Mouse (Mus musculus) neural tube, embryonic 14.5 days (tissue): ENCODE measurements around the gene Gm38392. TPM values are rescaled to one million over a fixed set of nuclear protein-coding genes. Genes with fewer than 3 reads are reported as not detected.

Source experiments
- ATAC-seq: fragments of 200-750 bp; cut with Nextera tagmentation; 2 replicates; pipeline ENCODE4 v1.8.0; 2017; ENCODE audit warnings: low read depth, mild to moderate bottlenecking, moderate TSS enrichment, moderate library complexity
- H3K27ac ChIP-seq: fragments of 300-500 bp; sonication (generic); 2 replicates; pipeline ENCODE4 v1.5.1; 2014; ENCODE audit warnings: low read depth, mild to moderate bottlenecking, control low read depth, low read length, moderate library complexity, mixed read lengths
- H3K27me3 ChIP-seq: fragments of 300-500 bp; sonication (generic); 2 replicates; pipeline ENCODE4 v1.6.1; 2014; ENCODE audit warnings: low read length; ENCODE audit not compliant: control insufficient read depth, insufficient read depth
- H3K36me3 ChIP-seq: fragments of 300-500 bp; sonication (generic); 2 replicates; pipeline ENCODE4 v1.6.1; 2014; ENCODE audit warnings: low read length, mixed read lengths; ENCODE audit not compliant: control insufficient read depth, insufficient read depth
- H3K4me1 ChIP-seq: fragments of 300-500 bp; sonication (generic); 2 replicates; pipeline ENCODE4 v1.6.1; 2014; ENCODE audit warnings: low read length; ENCODE audit not compliant: control insufficient read depth, insufficient read depth
- H3K4me2 ChIP-seq: fragments of 300-500 bp; sonication (generic); 2 replicates; pipeline ENCODE4 v1.6.1; 2014; ENCODE audit warnings: mild to moderate bottlenecking, low read depth, low read length, control low read depth
- H3K4me3 ChIP-seq: fragments of 300-500 bp; sonication (generic); 2 replicates; pipeline ENCODE4 v1.5.1; 2014; ENCODE audit warnings: low read depth, low read length, control low read depth, mixed read lengths
- H3K9ac ChIP-seq: fragments of 300-500 bp; sonication (generic); replicated peaks from 2 replicates; pipeline ENCODE4 v1.6.1; 2014; ENCODE audit warnings: low read depth, mild to moderate bottlenecking, control low read depth, low read length, mixed read lengths
- H3K9me3 ChIP-seq: fragments of 300-500 bp; sonication (generic); 2 replicates; pipeline ENCODE4 v1.6.1; 2016; ENCODE audit warnings: low read length; ENCODE audit not compliant: control insufficient read depth
- whole genome bisulfite sequencing: fragments of 180-500 bp; shearing (Covaris S2); extraction: QIAGEN DNeasy Blood & Tissue Kit; methylation state at CpG from one replicate; pipeline ENCODE4 v1.1.7; 2014; 5-methylcytosine and 5-hydroxymethylcytosine counted together
- polyA plus RNA-seq: library from polyadenylated mRNA; unstranded; fragments of >200 nt; fragmentation: Nextera tagmentation; extraction: Ambion mirVana; gene quantifications from 2 replicates; pipeline ENCODE4 v1.2.1, GENCODE M21; 2014

Gene Gm38392
- polyA plus RNA-seq, 1 experiment from 2014 or later = 0.72 TPM

- Histone ChIP-seq H3K9ac (no peak overlapping the region), H3K27ac (peak overlapping the region; percentile 76), H3K4me3 (no peak overlapping the region), H3K27me3 (no peaks in the 10 kb centered on the region), H3K9me3 (no peaks in the 10 kb centered on the region), H3K36me3 (peaks cover 1% of the 10 kb centered on the region; the same call in 1 of the 2 replicates), H3K4me1 (peaks cover 30% of the 10 kb centered on the region; the same call in 1 of the 2 replicates), H3K4me2 (no peak overlapping the region)
- 2% methylated on average over 3 of the region's 3 CpGs for WGBS
- ATAC-seq = no peak
Measured at GRCm38 (mm10) chr3:88235216-88235615, 51.8 kb downstream of the Gm38392 start.

GRCm38 (mm10) chr3:88234041-88234440, 53.0 kb downstream of the Gm38392 start:
- Histone ChIP-seq H3K4me3 (no peak overlapping the region), H3K9me3 (no peaks in the 10 kb centered on the region), H3K27ac (peak overlapping the region; percentile 89), H3K36me3 (peaks cover 11% of the 10 kb centered on the region), H3K4me1 (peaks cover 40% of the 10 kb centered on the region), H3K9ac (no peak overlapping the region), H3K4me2 (no peak overlapping the region), H3K27me3 (no peaks in the 10 kb centered on the region)
- ATAC-seq = no peak
- WGBS = 46% methylated on average over 8 of the region's 8 CpGs

GRCm38 (mm10) chr3:88232851-88233649, 54.0 kb downstream of the Gm38392 start:
- H3K4me1 ChIP-seq = peaks cover 46% of the 10 kb centered on the region
- WGBS = 15% methylated on average over 7 of the region's 7 CpGs
- H3K9ac ChIP-seq = no peak overlapping the region
- H3K27ac ChIP-seq = peak overlapping the region; percentile 89
- no peaks in the 10 kb centered on the region for H3K27me3 ChIP-seq
- H3K9me3 ChIP-seq = no peaks in the 10 kb centered on the region
- no peak overlapping the region for H3K4me3 ChIP-seq
- H3K4me2 ChIP-seq = no peak overlapping the region
- no peak for ATAC-seq
- H3K36me3 ChIP-seq = peaks cover 19% of the 10 kb centered on the region

DNA sequence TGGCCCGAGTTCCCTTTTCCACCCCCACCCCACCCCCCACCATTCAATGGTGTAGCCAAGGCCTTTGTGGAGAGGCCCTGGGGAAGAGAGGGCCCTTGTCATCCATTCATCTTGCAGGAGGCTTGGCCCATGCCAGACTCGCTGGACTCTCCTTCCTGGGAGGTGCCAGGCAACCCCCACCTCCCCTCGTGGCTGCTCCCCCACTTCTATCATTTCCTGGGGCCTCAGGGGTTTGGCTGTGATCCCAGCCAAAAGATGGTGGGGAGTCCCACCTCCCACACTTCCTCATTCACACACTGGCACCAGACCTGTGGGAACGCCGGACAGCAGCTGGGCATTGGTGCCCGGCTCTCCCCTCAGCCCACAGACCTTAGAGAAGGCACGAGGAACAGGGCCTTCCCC, 54.7 kb downstream of the Gm38392 start:
- H3K9me3 ChIP-seq = no peaks in the 10 kb centered on the region
- no peak overlapping the region for H3K9ac ChIP-seq
- peaks cover 47% of the 10 kb centered on the region for H3K4me1 ChIP-seq
- ATAC-seq = peak; percentile 55
- H3K4me3 ChIP-seq = no peak overlapping the region
- no peak overlapping the region for H3K4me2 ChIP-seq
- H3K36me3 ChIP-seq = peaks cover 19% of the 10 kb centered on the region
- no peaks in the 10 kb centered on the region for H3K27me3 ChIP-seq
- peak overlapping the region; percentile 89 for H3K27ac ChIP-seq
- WGBS = 23% methylated on average over 7 of the region's 7 CpGs

DNA sequence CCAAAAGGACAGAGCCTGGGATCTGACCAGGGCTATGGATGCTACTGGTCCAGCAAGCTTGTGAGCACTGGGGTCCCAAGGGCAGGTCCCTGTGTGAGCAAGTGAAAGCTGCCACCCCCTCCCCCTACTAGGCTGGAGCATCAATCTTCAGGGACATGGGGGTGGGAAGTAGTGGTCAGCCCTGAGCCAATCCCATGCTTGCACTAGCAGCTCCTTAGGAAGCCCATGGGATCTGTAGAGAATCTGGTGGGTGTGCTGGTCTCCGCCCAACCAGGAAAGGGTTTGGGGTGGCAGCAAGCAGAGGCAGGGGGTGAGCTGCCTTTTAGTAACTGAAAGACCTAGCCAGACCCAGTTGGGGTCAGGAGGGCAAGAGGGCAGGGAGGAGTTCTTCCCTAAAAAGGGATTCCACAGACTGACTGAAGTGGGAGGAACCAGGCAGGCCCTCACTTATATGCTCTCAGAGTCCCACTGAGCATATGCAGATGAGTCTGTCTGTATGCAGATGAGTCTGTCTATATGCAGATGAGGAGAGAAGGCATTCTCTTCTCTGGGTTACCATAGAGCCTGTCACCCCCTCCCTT, 55.9 kb downstream of the Gm38392 start:
- Histone ChIP-seq H3K9me3 (no peaks in the 10 kb centered on the region), H3K9ac (peak overlapping the region; percentile 37), H3K4me2 (no peak overlapping the region), H3K4me1 (peaks cover 52% of the 10 kb centered on the region), H3K36me3 (peaks cover 28% of the 10 kb centered on the region), H3K4me3 (no peak overlapping the region), H3K27me3 (no peaks in the 10 kb centered on the region), H3K27ac (peak overlapping the region; percentile 89)
- WGBS = 11% methylated on average over 1 of the region's 1 CpGs
- ATAC-seq = peak; percentile 70

DNA sequence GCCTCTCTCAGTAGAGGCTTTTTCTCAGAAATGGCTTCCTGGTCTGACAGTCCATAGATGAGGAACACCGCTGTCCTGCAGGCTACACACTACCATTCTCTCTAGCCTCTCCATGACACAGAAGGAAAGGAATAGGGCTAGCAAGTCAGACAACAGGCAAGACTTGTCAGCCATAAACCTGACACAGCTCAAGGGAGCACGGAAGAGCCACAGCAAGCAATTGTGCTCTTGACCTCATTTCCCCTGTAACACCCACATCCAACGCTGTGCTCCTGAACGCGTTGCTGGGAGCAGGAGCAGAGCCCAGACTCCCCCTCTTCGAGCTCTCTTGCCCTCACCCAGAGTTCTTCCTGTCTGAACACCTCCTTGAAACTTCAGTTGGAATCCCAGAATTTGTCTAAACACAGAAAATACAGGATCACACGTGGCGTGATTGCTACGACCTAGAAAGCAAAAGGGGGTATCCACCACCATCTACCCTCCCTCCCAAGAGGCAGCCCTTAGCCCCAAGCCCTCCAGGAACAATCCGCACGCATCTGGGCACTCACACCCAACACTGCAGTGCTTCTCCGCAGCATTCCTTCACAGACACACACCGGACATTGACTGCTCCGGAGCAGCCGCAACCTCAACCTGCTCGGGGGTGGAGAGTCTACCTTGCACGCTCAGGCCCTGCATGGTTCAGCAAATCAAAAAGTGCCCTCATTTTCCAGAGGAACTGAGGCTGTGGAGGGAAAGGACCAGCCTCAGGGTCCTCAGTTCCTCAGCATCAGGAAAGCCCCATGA, 56.6 kb downstream of the Gm38392 start:
- H3K9me3 ChIP-seq = no peaks in the 10 kb centered on the region
- no peaks in the 10 kb centered on the region for H3K27me3 ChIP-seq
- no peak overlapping the region for H3K4me2 ChIP-seq
- H3K27ac ChIP-seq = peak overlapping the region; percentile 89
- H3K4me1 ChIP-seq = peaks cover 57% of the 10 kb centered on the region
- H3K9ac ChIP-seq = peak overlapping the region; percentile 37
- ATAC-seq = peak; percentile 6
- H3K36me3 ChIP-seq = peaks cover 34% of the 10 kb centered on the region
- no peak overlapping the region for H3K4me3 ChIP-seq
- WGBS = 16% methylated on average over 17 of the region's 17 CpGs

- H3K4me3 ChIP-seq = no peak overlapping the region
- no peak overlapping the region for H3K4me2 ChIP-seq
- no peaks in the 10 kb centered on the region for H3K27me3 ChIP-seq
- peak overlapping the region; percentile 89 for H3K27ac ChIP-seq
- H3K9me3 ChIP-seq = no peaks in the 10 kb centered on the region
- peaks cover 61% of the 10 kb centered on the region for H3K4me1 ChIP-seq
- no peak overlapping the region; the same call in 1 of the 2 replicates for H3K9ac ChIP-seq
- ATAC-seq = no peak
- peaks cover 43% of the 10 kb centered on the region for H3K36me3 ChIP-seq
- WGBS = 57% methylated on average over 6 of the region's 6 CpGs
Measured at GRCm38 (mm10) chr3:88229526-88229925, 57.5 kb downstream of the Gm38392 start.

GRCm38 (mm10) chr3:88228906-88229305, 58.1 kb downstream of the Gm38392 start:
- Histone ChIP-seq H3K4me3 (no peak overlapping the region), H3K4me1 (peaks cover 62% of the 10 kb centered on the region), H3K4me2 (no peak overlapping the region; the same call in 1 of the 2 replicates), H3K27ac (peak overlapping the region; percentile 89), H3K36me3 (peaks cover 48% of the 10 kb centered on the region), H3K27me3 (no peaks in the 10 kb centered on the region), H3K9ac (peak overlapping the region; percentile 35), H3K9me3 (no peaks in the 10 kb centered on the region)
- 39% methylated on average over 4 of the region's 4 CpGs for WGBS
- ATAC-seq = no peak
